Mouse (Mus musculus): Measurements from ENCODE around the gene Ism2. TPM values are rescaled to one million over a fixed set of nuclear protein-coding genes. Genes with fewer than 3 reads are reported as not detected.
"Not testable (repeated sequence)": the region's sequence is repeated elsewhere in the genome, so short reads cannot be mapped to it uniquely, and the experiment has no call there.

Ism2 gene
- total RNA-seq, 1 experiment from 2014 or later = not detected

GRCm38 (mm10) chr12:87299037-87299656 lies 358 bp downstream of the Ism2 start:
- ATAC-seq (ENCODE audit: extremely low read depth, insufficient number of reproducible peaks, low FRiP score, poor library complexity, severe bottlenecking) = no peak

GRCm38 (mm10) chr12:87293934-87294333 lies 5.6 kb downstream of the Ism2 start:
- ATAC-seq (ENCODE audit: extremely low read depth, insufficient number of reproducible peaks, low FRiP score, poor library complexity, severe bottlenecking) = 0 out of 2 replicates have a peak, but pooled peaks have one; percentile 9

GRCm38 (mm10) chr12:87289100-87289499 lies 10.4 kb downstream of the Ism2 start:
- ATAC-seq (ENCODE audit: extremely low read depth, insufficient number of reproducible peaks, low FRiP score, poor library complexity, severe bottlenecking) = no peak

- no peak for ATAC-seq (ENCODE audit: extremely low read depth, insufficient number of reproducible peaks, low FRiP score, poor library complexity, severe bottlenecking)
These were observed 14.8 kb downstream of the Ism2 start for GRCm38 (mm10) chr12:87284726-87285125.

- ATAC-seq (ENCODE audit: extremely low read depth, insufficient number of reproducible peaks, low FRiP score, poor library complexity, severe bottlenecking) = no peak
These were observed 15.2 kb downstream of the Ism2 start for GRCm38 (mm10) chr12:87284268-87284667.

GRCm38 (mm10) chr12:87283706-87284105 lies 15.8 kb downstream of the Ism2 start:
- ATAC-seq (ENCODE audit: extremely low read depth, insufficient number of reproducible peaks, low FRiP score, poor library complexity, severe bottlenecking) = no peak

- ATAC-seq (ENCODE audit: extremely low read depth, insufficient number of reproducible peaks, low FRiP score, poor library complexity, severe bottlenecking) = no peak
These were observed 16.8 kb downstream of the Ism2 start for GRCm38 (mm10) chr12:87282743-87283142.

- ATAC-seq (ENCODE audit: extremely low read depth, insufficient number of reproducible peaks, low FRiP score, poor library complexity, severe bottlenecking) = no peak
These were observed 17.7 kb downstream of the Ism2 start for GRCm38 (mm10) chr12:87281766-87282165.

GRCm38 (mm10) chr12:87279879-87280278 lies 19.6 kb downstream of the Ism2 start:
- ATAC-seq (ENCODE audit: extremely low read depth, insufficient number of reproducible peaks, low FRiP score, poor library complexity, severe bottlenecking) = no peak

- no peak for ATAC-seq (ENCODE audit: extremely low read depth, insufficient number of reproducible peaks, low FRiP score, poor library complexity, severe bottlenecking)
These were observed 20.2 kb downstream of the Ism2 start for GRCm38 (mm10) chr12:87279350-87279749.

GRCm38 (mm10) chr12:87278118-87278730 lies 21.3 kb downstream of the Ism2 start:
- no peak for ATAC-seq (ENCODE audit: extremely low read depth, insufficient number of reproducible peaks, low FRiP score, poor library complexity, severe bottlenecking)

- ATAC-seq (ENCODE audit: extremely low read depth, insufficient number of reproducible peaks, low FRiP score, poor library complexity, severe bottlenecking) = not testable (repeated sequence)
These were observed 22.3 kb downstream of the Ism2 start for GRCm38 (mm10) chr12:87277251-87277650.

- ATAC-seq (ENCODE audit: extremely low read depth, insufficient number of reproducible peaks, low FRiP score, poor library complexity, severe bottlenecking) = no peak
These were observed 24.4 kb downstream of the Ism2 start for GRCm38 (mm10) chr12:87274853-87275831.

GRCm38 (mm10) chr12:87267682-87268081 lies 31.8 kb downstream of the Ism2 start:
- ATAC-seq (ENCODE audit: extremely low read depth, insufficient number of reproducible peaks, low FRiP score, poor library complexity, severe bottlenecking) = no peak

- ATAC-seq (ENCODE audit: extremely low read depth, insufficient number of reproducible peaks, low FRiP score, poor library complexity, severe bottlenecking) = no peak
These were observed 32.5 kb downstream of the Ism2 start for GRCm38 (mm10) chr12:87266827-87267603.

- ATAC-seq (ENCODE audit: extremely low read depth, insufficient number of reproducible peaks, low FRiP score, poor library complexity, severe bottlenecking) = peak; percentile 96
These were observed 33.2 kb downstream of the Ism2 start, which contains the start of the genes Vipas39 and Ahsa1 for GRCm38 (mm10) chr12:87266108-87266826. TSS of gene Vipas39 (minus strand) at chr12:87266256. TSS of gene Ahsa1 (plus strand) at chr12:87266479.

GRCm38 (mm10) chr12:87265444-87265843 lies 34.1 kb downstream of the Ism2 start:
- no peak for ATAC-seq (ENCODE audit: extremely low read depth, insufficient number of reproducible peaks, low FRiP score, poor library complexity, severe bottlenecking)

GRCm38 (mm10) chr12:87260562-87260961 lies 38.9 kb downstream of the Ism2 start:
- no peak for ATAC-seq (ENCODE audit: extremely low read depth, insufficient number of reproducible peaks, low FRiP score, poor library complexity, severe bottlenecking)
